Mouse (Mus musculus) kidney, adult 2 months (tissue): ENCODE measurements around the gene Invs. TPM values are rescaled to one million over a fixed set of nuclear protein-coding genes. Genes with fewer than 3 reads are reported as not detected.

Source experiments
- DNase-seq: peaks from one replicate; pipeline ENCODE4 v3.0.0; 2021
- H3K27ac ChIP-seq: fragments of 200-500 bp; 2 replicates; pipeline ENCODE4 v1.5.1; 2012; ENCODE audit warnings: low read depth, low read length, control low read depth, inconsistent platforms; ENCODE audit not compliant: insufficient read depth
- H3K27me3 ChIP-seq: fragments of 200-500 bp; replicated peaks from 2 replicates; pipeline ENCODE4 v1.6.1; 2012; ENCODE audit warnings: mild to moderate bottlenecking, moderate library complexity, low read length, inconsistent platforms; ENCODE audit not compliant: control insufficient read depth, insufficient read depth
- H3K36me3 ChIP-seq: fragments of 200-500 bp; 2 replicates; pipeline ENCODE4 v1.6.1; 2012; ENCODE audit warnings: mild to moderate bottlenecking, moderate library complexity, low read length, inconsistent platforms; ENCODE audit not compliant: control insufficient read depth, insufficient read depth
- H3K4me1 ChIP-seq: fragments of 200-500 bp; 2 replicates; pipeline ENCODE4 v1.6.1; 2011; ENCODE audit warnings: low read length; ENCODE audit not compliant: control insufficient read depth, insufficient read depth
- H3K4me3 ChIP-seq: fragments of 200-500 bp; 2 replicates; pipeline ENCODE4 v1.5.1; 2011; ENCODE audit warnings: mild to moderate bottlenecking, low read depth, low read length, control low read depth; ENCODE audit not compliant: insufficient read depth
- CTCF ChIP-seq: fragments of 200-500 bp; conservative IDR thresholded peaks from 2 replicates; pipeline ENCODE4 v1.5.1; 2011; ENCODE audit warnings: low read depth, mild to moderate bottlenecking, control low read depth, low read length, moderate library complexity, mixed read lengths; ENCODE audit not compliant: insufficient read depth, insufficient read length
- POLR2A ChIP-seq: fragments of 200-500 bp; IDR thresholded peaks from one replicate; pipeline ENCODE4 v1.6.1; 2011; ENCODE audit warnings: low read depth, low read length, control low read depth
- WGBS: fragments of 180-500 bp; shearing (Covaris S2); methylation state at CpG from one replicate; pipeline ENCODE4 v1.1.7; 2018; 5-methylcytosine and 5-hydroxymethylcytosine counted together
- polyA plus RNA-seq: library from polyadenylated mRNA; depleted of rRNA; stranded (reverse); fragments of >200 nt; gene quantifications from 2 replicates; pipeline ENCODE4 v1.2.3, GENCODE M21; 2012

Invs gene
- polyA plus RNA-seq, 1 experiment: 4.6 TPM

GRCm38 (mm10) chr4:48415838-48416335 is 136.3 kb downstream of the Invs start:
- no peaks in the 10 kb centered on the region for H3K27me3 ChIP-seq
- no peak overlapping the region for H3K27ac ChIP-seq
- H3K36me3 ChIP-seq: no peaks in the 10 kb centered on the region
- TF ChIP-seq POLR2A (no peak), CTCF (no peak)
- DNase-seq: peak; percentile 7
- WGBS: 74% methylated on average over 10 of the region's 10 CpGs
- no peak overlapping the region for H3K4me3 ChIP-seq
- no peaks in the 10 kb centered on the region for H3K4me1 ChIP-seq

GRCm38 (mm10) chr4:48418831-48419468 is 139.4 kb downstream of the Invs start:
- no peak overlapping the region for H3K4me3 ChIP-seq
- 89% methylated on average over 8 of the region's 8 CpGs for WGBS
- H3K27me3 ChIP-seq: no peaks in the 10 kb centered on the region
- no peak for DNase-seq
- H3K36me3 ChIP-seq: no peaks in the 10 kb centered on the region
- H3K27ac ChIP-seq: no peak overlapping the region
- TF ChIP-seq CTCF: no peak
- no peak for TF ChIP-seq POLR2A
- no peaks in the 10 kb centered on the region for H3K4me1 ChIP-seq

GRCm38 (mm10) chr4:48422633-48423032 is 143.1 kb downstream of the Invs start:
- TF ChIP-seq POLR2A (no peak), CTCF (no peak)
- Histone ChIP-seq H3K4me1 (no peaks in the 10 kb centered on the region), H3K27ac (no peak overlapping the region), H3K36me3 (no peaks in the 10 kb centered on the region; the same call in 1 of the 2 replicates), H3K27me3 (no peaks in the 10 kb centered on the region), H3K4me3 (no peak overlapping the region)
- WGBS: 94% methylated on average over 1 of the region's 1 CpGs
- DNase-seq: no peak

GRCm38 (mm10) chr4:48423738-48424137 is 144.2 kb downstream of the Invs start:
- 43% methylated on average over 2 of the region's 2 CpGs for WGBS
- no peaks in the 10 kb centered on the region; the same call in 1 of the 2 replicates for H3K36me3 ChIP-seq
- no peak for DNase-seq
- H3K4me1 ChIP-seq: no peaks in the 10 kb centered on the region
- no peaks in the 10 kb centered on the region for H3K27me3 ChIP-seq
- no peak overlapping the region for H3K4me3 ChIP-seq
- TF ChIP-seq POLR2A (no peak), CTCF (no peak)
- H3K27ac ChIP-seq: no peak overlapping the region

GRCm38 (mm10) chr4:48427413-48427812 is 147.9 kb downstream of the Invs start:
- 77% methylated on average over 3 of the region's 3 CpGs for WGBS
- Histone ChIP-seq H3K4me1 (no peaks in the 10 kb centered on the region), H3K36me3 (no peaks in the 10 kb centered on the region; the same call in none of the 2 replicates), H3K4me3 (no peak overlapping the region), H3K27me3 (no peaks in the 10 kb centered on the region), H3K27ac (no peak overlapping the region)
- TF ChIP-seq CTCF (no peak), POLR2A (no peak)
- no peak for DNase-seq

GRCm38 (mm10) chr4:48428054-48428453 is 148.5 kb downstream of the Invs start:
- no peaks in the 10 kb centered on the region for H3K27me3 ChIP-seq
- H3K4me1 ChIP-seq: no peaks in the 10 kb centered on the region
- no peak overlapping the region for H3K27ac ChIP-seq
- WGBS: 70% methylated on average over 2 of the region's 2 CpGs
- DNase-seq: no peak
- no peak overlapping the region for H3K4me3 ChIP-seq
- no peak for TF ChIP-seq POLR2A
- TF ChIP-seq CTCF: no peak
- H3K36me3 ChIP-seq: no peaks in the 10 kb centered on the region; the same call in none of the 2 replicates

- DNase-seq: no peak
- H3K36me3 ChIP-seq: peaks cover 6% of the 10 kb centered on the region; the same call in 1 of the 2 replicates
- WGBS: 100% methylated on average over 2 of the region's 2 CpGs
- H3K27ac ChIP-seq: no peak overlapping the region
- H3K27me3 ChIP-seq: no peaks in the 10 kb centered on the region
- H3K4me3 ChIP-seq: no peak overlapping the region
- no peak for TF ChIP-seq POLR2A
- no peaks in the 10 kb centered on the region for H3K4me1 ChIP-seq
Measured at GRCm38 (mm10) chr4:48454106-48454773, 174.7 kb downstream of the Invs start.
